Mouse (Mus musculus): ENCODE data around the gene Mbd3. TPM values are rescaled to one million over a fixed set of nuclear protein-coding genes. Genes with fewer than 3 reads are reported as not detected.

Mbd3 gene
- total RNA-seq, 2 experiments from 2014 or later, result 10.5 to 38.4 TPM

- ATAC-seq (replicated peaks; ENCODE audit: low FRiP score, poor library complexity, severe bottlenecking), result peak; percentile 77
These were observed 595 bp downstream of the Mbd3 start for GRCm38 (mm10) chr10:80398719-80399190.

- ATAC-seq (replicated peaks; ENCODE audit: low FRiP score, poor library complexity, severe bottlenecking), result no peak
These were observed 1.2 kb downstream of the Mbd3 start for GRCm38 (mm10) chr10:80398174-80398535.

GRCm38 (mm10) chr10:80397524-80398173, 1.7 kb downstream of the Mbd3 start:
- ATAC-seq (replicated peaks; ENCODE audit: low FRiP score, poor library complexity, severe bottlenecking), result no peak

- no peak for ATAC-seq (replicated peaks; ENCODE audit: low FRiP score, poor library complexity, severe bottlenecking)
These were observed 2.4 kb downstream of the Mbd3 start for GRCm38 (mm10) chr10:80396822-80397523.

- ATAC-seq (replicated peaks; ENCODE audit: low FRiP score, poor library complexity, severe bottlenecking), result no peak
These were observed 4.2 kb downstream of the Mbd3 start for GRCm38 (mm10) chr10:80395025-80395627.

- no peak for ATAC-seq (replicated peaks; ENCODE audit: low FRiP score, poor library complexity, severe bottlenecking)
These were observed 6.7 kb downstream of the Mbd3 start for GRCm38 (mm10) chr10:80392687-80393086.

- ATAC-seq (replicated peaks; ENCODE audit: low FRiP score, poor library complexity, severe bottlenecking), result no peak
These were observed 8.7 kb downstream of the Mbd3 start for GRCm38 (mm10) chr10:80390697-80391096.

GRCm38 (mm10) chr10:80389185-80389708, 10.1 kb downstream of the Mbd3 start:
- ATAC-seq (replicated peaks; ENCODE audit: low FRiP score, poor library complexity, severe bottlenecking), result no peak

- ATAC-seq (replicated peaks; ENCODE audit: low FRiP score, poor library complexity, severe bottlenecking), result no peak
These were observed 10.6 kb downstream of the Mbd3 start for GRCm38 (mm10) chr10:80388731-80389130.

GRCm38 (mm10) chr10:80387522-80387959, 11.8 kb downstream of the Mbd3 start, which contains the start of gene Mex3d:
Mex3d (minus strand) TSS chr10:80387659.
- 0 out of 2 replicates have a peak, but pooled peaks have one; percentile 13 for ATAC-seq (replicated peaks; ENCODE audit: low FRiP score, poor library complexity, severe bottlenecking)

- no peak for ATAC-seq (replicated peaks; ENCODE audit: low FRiP score, poor library complexity, severe bottlenecking)
These were observed 12.4 kb downstream of the Mbd3 start for GRCm38 (mm10) chr10:80386735-80387471.

- no peak for ATAC-seq (replicated peaks; ENCODE audit: low FRiP score, poor library complexity, severe bottlenecking)
These were observed 13.3 kb downstream of the Mbd3 start for GRCm38 (mm10) chr10:80385811-80386734.

GRCm38 (mm10) chr10:80385310-80385709, 14.0 kb downstream of the Mbd3 start:
- no peak for ATAC-seq (replicated peaks; ENCODE audit: low FRiP score, poor library complexity, severe bottlenecking)

GRCm38 (mm10) chr10:80384709-80385108, 14.6 kb downstream of the Mbd3 start:
- peak; percentile 34 for ATAC-seq (replicated peaks; ENCODE audit: low FRiP score, poor library complexity, severe bottlenecking)

- 0 out of 2 replicates have a peak, but pooled peaks have one; percentile 6 for ATAC-seq (replicated peaks; ENCODE audit: low FRiP score, poor library complexity, severe bottlenecking)
These were observed 15.2 kb downstream of the Mbd3 start for GRCm38 (mm10) chr10:80384115-80384639.

- no peak for ATAC-seq (replicated peaks; ENCODE audit: low FRiP score, poor library complexity, severe bottlenecking)
These were observed 15.9 kb downstream of the Mbd3 start for GRCm38 (mm10) chr10:80383431-80383830.

GRCm38 (mm10) chr10:80382641-80383365, 16.5 kb downstream of the Mbd3 start:
- ATAC-seq (replicated peaks; ENCODE audit: low FRiP score, poor library complexity, severe bottlenecking), result no peak

- no peak for ATAC-seq (replicated peaks; ENCODE audit: low FRiP score, poor library complexity, severe bottlenecking)
These were observed 21.6 kb downstream of the Mbd3 start for GRCm38 (mm10) chr10:80377716-80378115.
